ENCODE assay signal across 9 mouse cellular contexts in genomic region chr11:61492749-61493401, GRCm38 (mm10). TPM values are rescaled to one million over a fixed set of nuclear protein-coding genes. Genes with fewer than 3 reads are reported as not detected.
DNase-seq lines count a peak whose midpoint lies in the region; ATAC-seq and TF ChIP-seq lines count a peak whose summit lies in the region.
"Had no signal": no experiment of that assay in that cellular context is flagged by ENCODE, and none has a peak within 500 bp of the region (broad histone marks: within the 10 kb centered on the region; RNA-seq: fewer than 3 reads in every experiment).

No protein-coding gene starts in this region.

- DNase-seq in cerebellum, adult 2 months: no peak
- no peak for DNase-seq in cerebellum, adult 18-20 months
- no peak for DNase-seq in ovary, postnatal 10 days (ENCODE audit: low spot score)
- DNase-seq in adrenal gland, postnatal 4 days (ENCODE audit: low spot score in 2 of 2): no peak
- DNase-seq: layer of hippocampus, adult 9-11 months had no signal

- peaks cover 50% of the 10 kb centered on the region for H3K36me3 ChIP-seq in megakaryocyte, embryonic 14.5 days (replicated peaks; ENCODE audit: low read length)
- H3K36me3 ChIP-seq in limb, embryonic 13.5 days: peaks cover 49% of the 10 kb centered on the region
- H3K36me3 ChIP-seq in stomach, embryonic 16.5 days (ENCODE audit: control insufficient read depth, insufficient read depth, low read length): peaks cover 34% of the 10 kb centered on the region

- H3K4me1 ChIP-seq in cerebellum, adult 2 months (ENCODE audit: control insufficient read depth, insufficient read depth, low read length): peaks cover 28% of the 10 kb centered on the region
- peaks cover 18% of the 10 kb centered on the region for H3K4me1 ChIP-seq in megakaryocyte, embryonic 14.5 days
- H3K4me1 ChIP-seq in limb, embryonic 13.5 days: peaks cover 49% of the 10 kb centered on the region
- H3K4me1 ChIP-seq in stomach, embryonic 16.5 days (ENCODE audit: control insufficient read depth, insufficient read depth, low read length): peaks cover 24% of the 10 kb centered on the region

- H3K9me3 ChIP-seq in megakaryocyte, embryonic 14.5 days: no peaks in the 10 kb centered on the region
- H3K9me3 ChIP-seq in limb, embryonic 13.5 days: no peaks in the 10 kb centered on the region
- H3K9me3 ChIP-seq in stomach, embryonic 16.5 days (replicated peaks; ENCODE audit: control insufficient read depth, low read length): no peaks in the 10 kb centered on the region

- H3K27ac ChIP-seq in cerebellum, adult 2 months (ENCODE audit: insufficient read depth, low read length): 0 out of 2 replicates have a peak overlapping the region, but pooled peaks have one; percentile 17
- H3K27ac ChIP-seq in limb, embryonic 13.5 days: peak overlapping the region; percentile 85
- peak overlapping the region; percentile 86; the same call in 1 of the 2 replicates for H3K27ac ChIP-seq in stomach, embryonic 16.5 days (ENCODE audit: low read length)

- peak overlapping the region; percentile 89 for H3K9ac ChIP-seq in limb, embryonic 13.5 days
- peak overlapping the region; percentile 87 for H3K9ac ChIP-seq in stomach, embryonic 16.5 days (ENCODE audit: low read length)

- no peak for TF ChIP-seq CTCF in cerebellum, adult 2 months (IDR thresholded peaks at IDR 0.05; ENCODE audit: borderline replicate concordance, insufficient read depth, low read depth, low read length)

- H3K4me2 ChIP-seq in limb, embryonic 13.5 days (replicated peaks): peak overlapping the region; percentile 94
- peak overlapping the region; percentile 96 for H3K4me2 ChIP-seq in stomach, embryonic 16.5 days (ENCODE audit: low read depth, low read length)

- no peak for TF ChIP-seq POLR2A in cerebellum, adult 2 months (IDR thresholded peaks at IDR 0.05; ENCODE audit: borderline replicate concordance, insufficient read depth, low read length)

- 35% methylated on average over 12 of the region's 12 CpGs for WGBS in cerebellum, adult 2 months
- 72% methylated on average over 12 of the region's 12 CpGs for WGBS in limb, embryonic 13.5 days
- WGBS in stomach, embryonic 16.5 days: 62% methylated on average over 12 of the region's 12 CpGs

- no peak for ATAC-seq in megakaryocyte, adult 5-6 weeks (ENCODE audit: poor library complexity, severe bottlenecking)
- no peak for ATAC-seq in limb, embryonic 13.5 days (ENCODE audit: low FRiP score, low read depth)
- ATAC-seq in stomach, embryonic 16.5 days (ENCODE audit: insufficient read depth, low FRiP score): no peak

- H3K27me3 ChIP-seq in cerebellum, adult 2 months (ENCODE audit: control insufficient read depth, insufficient read depth, low read length): no peaks in the 10 kb centered on the region
- peaks cover 41% of the 10 kb centered on the region for H3K27me3 ChIP-seq in megakaryocyte, embryonic 14.5 days (replicated peaks)
- no peaks in the 10 kb centered on the region for H3K27me3 ChIP-seq in limb, embryonic 13.5 days
- H3K27me3 ChIP-seq in stomach, embryonic 16.5 days (ENCODE audit: control insufficient read depth, insufficient read depth, low read length): no peaks in the 10 kb centered on the region

- H3K4me3 ChIP-seq in cerebellum, adult 2 months (replicated peaks; ENCODE audit: insufficient read depth, low read depth, low read length): peak overlapping the region; percentile 94
- peak overlapping the region; percentile 93 for H3K4me3 ChIP-seq in megakaryocyte, embryonic 14.5 days (replicated peaks)
- H3K4me3 ChIP-seq in limb, embryonic 13.5 days: peak overlapping the region; percentile 76
- H3K4me3 ChIP-seq in stomach, embryonic 16.5 days (replicated peaks; ENCODE audit: low read length): peak overlapping the region; percentile 79

RNA-seq across cellular contexts. Expression of gene Mapk7, which starts 1.3 kb away (rescaled TPM):
- 47.8 and 55.8 TPM in 2 replicates for polyA plus RNA-seq in cerebellum, adult 2 months (2012; rRNA removed)
- polyA plus RNA-seq in megakaryocyte, embryonic 14.5 days (2012; ENCODE audit: insufficient read depth, low replicate concordance): 20.6 and 21.5 TPM in 2 replicates
- 16.2 and 17.7 TPM in 2 replicates for total RNA-seq in megakaryocyte, adult 5-6 weeks (2015)
- 15.4 and 21.4 TPM in 2 replicates for total RNA-seq in megakaryocyte, adult 5-6 weeks (2017)
- 87.3 and 87.8 TPM in 2 replicates for polyA plus RNA-seq in limb, embryonic 13.5 days (2015; fragmentation: Nextera tagmentation; extraction: Ambion mirVana)
- 41.0 and 48.8 TPM in 2 replicates for polyA plus RNA-seq in stomach, embryonic 16.5 days (2015; fragmentation: Nextera tagmentation; extraction: Ambion mirVana)
- total RNA-seq in adrenal gland, postnatal 4 days (2021): 10 to 100 TPM; 25.9 to 28.1 TPM

RNA-seq across cellular contexts. Expression of gene Mfap4, which starts 7.6 kb away (rescaled TPM):
- 1.9 and 3.5 TPM in 2 replicates for polyA plus RNA-seq in cerebellum, adult 2 months (2012; rRNA removed)
- polyA plus RNA-seq in megakaryocyte, embryonic 14.5 days (2012; ENCODE audit: insufficient read depth, low replicate concordance): not detected in 2 replicates
- not detected in 2 replicates for total RNA-seq in megakaryocyte, adult 5-6 weeks (2015)
- total RNA-seq in megakaryocyte, adult 5-6 weeks (2017): not detected in 2 replicates
- 319 TPM in 2 replicates for polyA plus RNA-seq in limb, embryonic 13.5 days (2015; fragmentation: Nextera tagmentation; extraction: Ambion mirVana)
- polyA plus RNA-seq in stomach, embryonic 16.5 days (2015; fragmentation: Nextera tagmentation; extraction: Ambion mirVana): 402 and 454 TPM in 2 replicates
- 10 to 100 TPM; 65.8 to 68.6 TPM for total RNA-seq in adrenal gland, postnatal 4 days (2021)

RNA-seq across cellular contexts. Expression of gene B9d1, which starts 12.1 kb away (rescaled TPM):
- 36.2 and 40.7 TPM in 2 replicates for polyA plus RNA-seq in cerebellum, adult 2 months (2012; rRNA removed)
- polyA plus RNA-seq in megakaryocyte, embryonic 14.5 days (2012; ENCODE audit: insufficient read depth, low replicate concordance): 4.7 TPM in 1 of 2 replicates, not detected in the other
- not detected in 2 replicates for total RNA-seq in megakaryocyte, adult 5-6 weeks (2015)
- total RNA-seq in megakaryocyte, adult 5-6 weeks (2017): 0.26 TPM in 1 of 2 replicates, not detected in the other
- 31.9 and 32.6 TPM in 2 replicates for polyA plus RNA-seq in limb, embryonic 13.5 days (2015; fragmentation: Nextera tagmentation; extraction: Ambion mirVana)
- 21.9 and 24.3 TPM in 2 replicates for polyA plus RNA-seq in stomach, embryonic 16.5 days (2015; fragmentation: Nextera tagmentation; extraction: Ambion mirVana)
- 10 to 100 TPM; 21.3 to 25.4 TPM for total RNA-seq in adrenal gland, postnatal 4 days (2021)

RNA-seq across cellular contexts. Expression of gene Rnf112, which starts 38.9 kb away (rescaled TPM):
- 538 and 626 TPM in 2 replicates for polyA plus RNA-seq in cerebellum, adult 2 months (2012; rRNA removed)
- polyA plus RNA-seq in megakaryocyte, embryonic 14.5 days (2012; ENCODE audit: insufficient read depth, low replicate concordance): not detected in 2 replicates
- not detected in 2 replicates for total RNA-seq in megakaryocyte, adult 5-6 weeks (2015)
- total RNA-seq in megakaryocyte, adult 5-6 weeks (2017): not detected in 2 replicates
- polyA plus RNA-seq in limb, embryonic 13.5 days (2015; fragmentation: Nextera tagmentation; extraction: Ambion mirVana): 0.60 and 0.61 TPM in 2 replicates
- 2.2 and 2.4 TPM in 2 replicates for polyA plus RNA-seq in stomach, embryonic 16.5 days (2015; fragmentation: Nextera tagmentation; extraction: Ambion mirVana)
- 1 to 10 TPM; 2.9 to 4.1 TPM for total RNA-seq in adrenal gland, postnatal 4 days (2021)

Comparison
In these comparisons a context has a peak if more than half of its experiments do, and no peak if none do; other contexts are left out.
1. H3K27ac ChIP-seq: peak in every context shown above with its lines; median percentile 86 in stomach, embryonic 16.5 days; 85 in limb, embryonic 13.5 days; 17 in cerebellum, adult 2 months.
2. RNA of gene Mfap4, which starts 7.6 kb away (polyA plus RNA-seq): 402 to 454 TPM in stomach, embryonic 16.5 days and 319 TPM in limb, embryonic 13.5 days; 1.9 to 3.5 TPM in cerebellum, adult 2 months and not detected in megakaryocyte, embryonic 14.5 days; every median in the first group is over 10 times any median in the second.
3. Peak in every context shown above with its lines, with median percentiles within 50 percentile points of each other: H3K4me3 ChIP-seq.